Mouse (Mus musculus): ENCODE measurements around the gene Bag5.

Gene Bag5

GRCm38 (mm10) chr12:111713004-111713651, at the start of gene Bag5, which contains the start of gene Apopt1:
Gene Bag5, minus strand, starts transcription at chr12:111713257.
Gene Apopt1, plus strand, starts transcription at chr12:111713261.
- DNase-seq (ENCODE audit: low spot score in 2 of 2) = peak; percentile 87 to 91

DNA sequence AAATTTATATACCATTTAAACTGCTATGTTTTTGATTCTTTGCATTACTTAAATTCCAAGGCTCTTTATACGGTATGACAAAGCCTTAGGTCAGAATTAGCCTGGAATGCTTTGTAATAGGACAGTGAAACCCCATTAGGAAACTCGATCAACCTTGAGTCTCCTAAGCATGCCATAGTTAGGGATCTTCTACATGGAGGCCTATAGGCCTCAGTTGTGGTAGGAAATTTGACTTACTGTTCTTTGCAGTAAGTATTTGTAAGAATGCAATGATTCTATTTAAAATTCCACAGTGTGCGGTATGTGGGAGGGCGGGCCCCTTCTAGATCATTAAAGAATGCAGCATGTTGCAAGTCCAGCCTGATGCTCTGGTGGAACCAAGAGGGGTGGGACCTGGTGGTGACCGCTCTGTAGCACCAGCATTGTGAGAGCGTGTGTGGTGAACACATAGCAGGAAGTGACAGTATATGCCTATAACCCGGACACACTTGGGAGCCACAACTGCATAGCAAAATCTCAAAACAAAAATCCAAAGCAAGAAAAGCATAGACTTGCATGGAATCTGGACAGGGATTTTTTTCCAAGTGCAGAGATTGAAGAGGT, 47.4 kb upstream of the Bag5 start:
- no peak for DNase-seq (ENCODE audit: low spot score in 2 of 2)

GRCm38 (mm10) chr12:111759176-111760061, 46.4 kb upstream of the Bag5 start:
- peak; percentile 81 to 83 for DNase-seq (ENCODE audit: low spot score in 2 of 2)

- peak; percentile 70 to 78 for DNase-seq (ENCODE audit: low spot score in 2 of 2)
Measured at GRCm38 (mm10) chr12:111758381-111759175, 45.5 kb upstream of the Bag5 start, which contains the start of gene Klc1. Gene Klc1, plus strand, starts transcription at chr12:111758849.

GRCm38 (mm10) chr12:111757561-111758325, 44.7 kb upstream of the Bag5 start:
- DNase-seq (ENCODE audit: low spot score in 2 of 2) = no peak

DNA sequence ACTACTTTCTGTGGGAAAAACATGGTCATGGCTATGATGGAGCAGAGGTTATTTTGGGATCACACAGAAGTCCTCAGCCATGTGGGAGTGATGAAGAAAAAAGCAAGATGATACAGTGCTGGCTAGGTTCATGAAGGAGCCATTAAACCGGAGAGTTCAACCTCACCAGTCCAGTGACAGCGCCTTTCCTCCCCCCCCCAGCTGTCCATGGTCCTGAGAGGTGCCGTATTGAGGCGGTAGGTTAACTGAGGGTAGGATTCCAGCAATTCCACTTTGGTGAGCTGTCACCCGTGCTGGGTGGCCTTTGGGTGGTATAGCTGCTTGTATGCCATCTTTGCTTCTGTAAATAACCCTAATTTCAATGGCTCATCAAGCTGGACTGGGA, 43.6 kb upstream of the Bag5 start:
- no peak for DNase-seq (ENCODE audit: low spot score in 2 of 2)

GRCm38 (mm10) chr12:111756082-111756697, 43.1 kb upstream of the Bag5 start:
- DNase-seq (ENCODE audit: low spot score in 2 of 2) = no peak

DNA sequence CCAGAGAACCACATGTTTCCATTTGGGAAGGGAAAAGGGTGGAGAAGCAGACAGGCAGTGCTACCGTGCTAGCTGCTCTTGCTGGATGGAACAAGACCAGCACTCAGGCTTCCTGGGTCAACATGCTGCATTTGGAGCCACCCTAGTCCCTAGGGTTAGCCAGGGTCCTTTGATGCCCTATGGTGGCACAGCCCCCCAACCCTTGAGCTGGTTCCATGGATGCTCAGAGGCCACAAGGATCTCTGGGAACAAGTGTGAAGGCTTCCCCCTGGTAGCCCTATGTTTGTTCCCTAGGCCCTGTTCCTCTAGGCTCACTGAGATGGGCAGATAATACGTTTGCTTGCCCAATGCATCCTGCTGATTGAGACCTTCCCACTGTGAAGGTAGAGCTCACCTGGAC, 42.2 kb upstream of the Bag5 start:
- no peak for DNase-seq (ENCODE audit: low spot score in 2 of 2)

DNA sequence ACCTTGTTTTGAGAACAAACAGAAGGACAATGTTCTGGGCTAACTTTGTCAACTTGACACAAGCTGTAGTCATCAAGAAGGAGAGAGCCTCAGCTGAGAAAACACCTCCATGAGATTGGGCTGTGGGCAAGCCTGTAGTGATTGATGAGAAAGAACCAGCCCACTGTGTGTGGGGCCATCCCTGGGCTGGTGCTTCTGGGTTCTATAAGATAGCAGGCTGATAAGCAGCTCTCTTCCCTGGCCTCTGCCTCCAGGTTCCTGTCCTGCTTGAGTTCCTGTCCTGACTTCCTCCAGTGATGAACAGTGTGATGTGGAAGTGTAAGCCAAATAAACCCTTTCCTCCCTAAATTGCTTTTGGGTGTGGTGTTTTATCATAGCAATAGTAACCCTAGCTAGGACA, 41.7 kb upstream of the Bag5 start:
- DNase-seq (ENCODE audit: low spot score in 2 of 2) = no peak

GRCm38 (mm10) chr12:111753347-111753746, 40.3 kb upstream of the Bag5 start:
- no peak for DNase-seq (ENCODE audit: low spot score in 2 of 2)

- DNase-seq (ENCODE audit: low spot score in 2 of 2) = no peak
Measured at GRCm38 (mm10) chr12:111752491-111752890, 39.4 kb upstream of the Bag5 start.

- no peak for DNase-seq (ENCODE audit: low spot score in 2 of 2)
Measured at GRCm38 (mm10) chr12:111750739-111751138, 37.7 kb upstream of the Bag5 start.

- DNase-seq (ENCODE audit: low spot score in 2 of 2) = no peak
Measured at GRCm38 (mm10) chr12:111747421-111747820, 34.4 kb upstream of the Bag5 start.

DNA sequence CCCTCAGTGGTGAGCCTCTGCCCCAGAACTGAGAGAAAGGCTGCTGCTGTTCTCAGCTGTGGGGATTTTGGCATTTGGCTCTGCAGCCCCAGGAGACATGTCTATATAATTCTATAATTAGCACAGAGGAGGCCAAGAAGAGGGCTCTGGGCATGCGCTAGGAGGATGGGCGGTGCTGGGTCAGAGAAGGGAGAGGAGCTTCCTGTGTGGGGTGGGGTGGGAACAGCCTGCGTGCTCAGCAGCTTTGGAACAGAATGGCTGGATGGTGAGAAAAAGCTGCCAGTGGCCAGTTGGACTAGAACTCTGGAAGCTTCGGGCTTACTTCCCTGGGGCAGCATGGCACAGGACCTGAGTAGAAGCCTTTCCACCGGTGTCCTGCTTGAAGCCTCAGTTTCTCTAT, 33.0 kb upstream of the Bag5 start:
- DNase-seq (ENCODE audit: low spot score in 2 of 2) = peak; percentile 83 to 88

DNA sequence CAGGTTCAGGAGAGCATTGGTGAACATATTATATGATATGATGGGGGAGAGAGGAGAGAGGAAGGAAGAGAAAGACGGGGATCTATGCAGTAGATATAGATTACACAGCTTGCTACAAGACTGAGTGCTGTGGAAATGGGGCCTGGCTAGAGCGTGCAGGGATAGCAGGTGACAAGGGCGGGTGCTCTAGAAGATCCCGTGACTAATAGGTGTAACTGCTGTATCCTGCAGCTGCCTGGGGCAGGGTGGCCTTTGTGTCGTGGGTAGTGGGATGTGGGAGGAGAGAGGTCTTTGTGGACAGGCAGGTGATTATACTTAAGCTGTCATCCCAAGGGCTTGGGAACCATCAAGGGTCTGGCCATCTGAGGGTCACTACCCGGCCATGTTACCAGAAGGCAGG, 32.2 kb upstream of the Bag5 start:
- DNase-seq (ENCODE audit: low spot score in 2 of 2) = no peak

DNA sequence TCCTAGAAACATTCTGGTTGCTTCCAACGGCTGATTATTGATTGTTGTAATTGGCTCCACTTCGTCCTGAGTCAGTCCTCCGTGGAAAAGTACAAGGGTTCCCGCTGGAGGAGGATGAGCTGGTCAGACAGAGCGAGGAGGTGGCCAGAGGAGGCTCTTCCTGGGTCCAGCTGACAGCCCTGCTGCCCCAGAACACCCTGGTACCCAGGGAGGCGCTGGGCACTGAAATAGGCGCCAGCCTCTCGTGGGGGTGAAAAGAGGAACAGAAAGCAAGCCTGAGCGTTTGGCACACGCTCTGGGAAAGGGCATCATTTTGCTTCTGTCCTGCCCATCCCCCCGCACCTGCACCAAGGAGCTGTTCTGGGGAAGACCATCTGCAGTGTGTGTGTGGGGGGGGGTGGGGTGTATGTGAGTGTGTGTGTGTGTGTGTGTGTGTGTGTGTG, 30.9 kb upstream of the Bag5 start:
- DNase-seq (ENCODE audit: low spot score in 2 of 2) = peak; percentile 51 to 55

DNA sequence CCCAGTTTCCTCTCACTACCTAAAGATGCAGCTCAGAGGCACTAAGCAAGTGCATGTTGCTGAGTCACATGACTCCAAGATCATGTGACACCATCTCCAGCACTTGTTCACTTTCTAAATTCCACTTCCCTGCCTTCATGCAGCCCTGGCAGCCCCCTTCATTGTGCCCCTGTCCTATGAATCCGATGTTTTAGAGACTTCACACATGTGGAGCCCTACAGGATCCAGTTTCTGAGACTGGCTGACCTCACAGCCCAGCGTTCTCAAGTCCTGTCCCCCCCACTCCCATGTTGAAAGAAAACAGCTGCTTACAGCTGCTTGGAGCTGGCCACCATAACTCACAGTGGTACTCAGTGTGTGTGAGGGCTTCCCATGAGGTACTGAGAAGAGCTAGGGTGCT, 30.4 kb upstream of the Bag5 start:
- DNase-seq (ENCODE audit: low spot score in 2 of 2) = peak; percentile 75 to 77

- no peak for DNase-seq (ENCODE audit: low spot score in 2 of 2)
Measured at GRCm38 (mm10) chr12:111741338-111741737, 28.3 kb upstream of the Bag5 start.

DNA sequence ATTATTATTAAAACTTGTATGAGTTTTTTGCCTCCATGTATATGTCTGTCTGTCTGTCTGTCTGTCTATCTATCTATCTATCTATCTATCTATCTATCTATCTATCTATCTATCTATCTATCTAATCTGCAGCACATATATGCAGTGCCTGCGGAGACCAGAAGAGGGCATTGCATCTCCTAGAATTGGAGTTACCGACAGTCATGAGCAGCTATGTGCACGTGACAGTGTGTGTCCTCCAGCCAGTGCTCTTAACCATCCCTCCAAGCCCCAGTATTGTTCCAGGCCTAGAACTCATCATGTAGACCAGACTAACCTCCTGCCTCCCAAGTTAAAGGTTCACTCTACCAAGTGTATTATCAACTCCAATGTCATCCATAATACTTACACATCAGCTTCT, 25.7 kb upstream of the Bag5 start:
- DNase-seq (ENCODE audit: low spot score in 2 of 2) = peak in 1 of 2 experiments; percentile 56

DNA sequence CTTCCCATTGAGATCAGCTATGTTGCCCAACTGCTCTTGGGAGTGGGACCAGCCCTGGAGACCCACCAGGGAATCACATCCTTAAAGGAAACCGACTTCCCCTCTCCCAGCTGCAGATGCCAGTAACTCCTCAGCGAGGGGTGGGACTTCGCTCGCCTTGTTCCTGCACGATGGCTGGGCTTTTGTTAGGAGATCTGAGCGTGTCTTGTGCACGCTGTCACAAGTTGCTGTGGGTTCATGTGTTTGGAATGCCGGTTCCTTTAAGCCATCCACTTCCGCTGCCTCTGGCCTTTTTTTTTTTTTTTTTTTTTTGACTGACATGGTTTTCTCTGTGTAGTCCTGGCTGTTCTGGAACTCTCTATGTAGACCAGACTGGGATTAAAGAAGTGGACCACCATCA, 24.3 kb upstream of the Bag5 start:
- DNase-seq (ENCODE audit: low spot score in 2 of 2) = no peak
